Mouse (Mus musculus) forebrain, embryonic 16.5 days (tissue): ENCODE measurements at regions not wholly inside any gene's neighbourhood (a gene's known extent, or its start where the extent isn't known, plus 50 kb on each side); places are given as distances from the start of the nearest gene placed in this dataset.

Source experiments
- ATAC-seq: fragments of 200-750 bp; cut with Nextera tagmentation; 2 replicates; pipeline ENCODE4 v1.8.0; 2017; ENCODE audit warnings: mild to moderate bottlenecking, moderate library complexity
- H3K27ac ChIP-seq: fragments of 300-500 bp; sonication (generic); 2 replicates; pipeline ENCODE4 v1.5.1; 2014; ENCODE audit warnings: low read length, control low read depth
- H3K27me3 ChIP-seq: fragments of 300-500 bp; sonication (generic); replicated peaks from 2 replicates; pipeline ENCODE4 v1.6.1; 2014; ENCODE audit warnings: low read length; ENCODE audit not compliant: control insufficient read depth, insufficient read depth
- H3K36me3 ChIP-seq: fragments of 300-500 bp; sonication (generic); 2 replicates; pipeline ENCODE4 v1.6.1; 2014; ENCODE audit not compliant: control insufficient read depth, insufficient read depth
- H3K4me1 ChIP-seq: fragments of 300-500 bp; sonication (generic); replicated peaks from 2 replicates; pipeline ENCODE4 v1.6.1; 2014; ENCODE audit warnings: low read length; ENCODE audit not compliant: control insufficient read depth, insufficient read depth
- H3K4me2 ChIP-seq: fragments of 300-500 bp; sonication (generic); 2 replicates; pipeline ENCODE4 v1.6.1; 2014; ENCODE audit warnings: mild to moderate bottlenecking, low read length, control low read depth
- H3K4me3 ChIP-seq: fragments of 300-500 bp; sonication (generic); replicated peaks from 2 replicates; pipeline ENCODE4 v1.5.1; 2014; ENCODE audit warnings: mild to moderate bottlenecking, low read length, control low read depth
- H3K9ac ChIP-seq: fragments of 300-500 bp; sonication (generic); replicated peaks from 2 replicates; pipeline ENCODE4 v1.6.1; 2014; ENCODE audit warnings: low read depth, low read length, control low read depth
- H3K9me3 ChIP-seq: fragments of 300-500 bp; sonication (generic); 2 replicates; pipeline ENCODE4 v1.6.1; 2016; ENCODE audit warnings: low read length; ENCODE audit not compliant: control insufficient read depth
- WGBS: fragments of 180-500 bp; shearing (Covaris S2); extraction: QIAGEN DNeasy Blood & Tissue Kit; methylation state at CpG from one replicate; pipeline ENCODE4 v1.1.7; 2014; 5-methylcytosine and 5-hydroxymethylcytosine counted together

- H3K4me2 ChIP-seq = no peak overlapping the region
- no peaks in the 10 kb centered on the region for H3K4me1 ChIP-seq
- no peak for ATAC-seq
- no peaks in the 10 kb centered on the region for H3K27me3 ChIP-seq
- no peaks in the 10 kb centered on the region for H3K36me3 ChIP-seq
- H3K4me3 ChIP-seq = no peak overlapping the region
- no peak overlapping the region for H3K27ac ChIP-seq
- WGBS = 73% methylated on average over 4 of the region's 4 CpGs
- H3K9me3 ChIP-seq = no peaks in the 10 kb centered on the region
- H3K9ac ChIP-seq = no peak overlapping the region
Measured at GRCm38 (mm10) chr7:61308268-61308667, 1038.1 kb upstream of the Ndn start.

DNA sequence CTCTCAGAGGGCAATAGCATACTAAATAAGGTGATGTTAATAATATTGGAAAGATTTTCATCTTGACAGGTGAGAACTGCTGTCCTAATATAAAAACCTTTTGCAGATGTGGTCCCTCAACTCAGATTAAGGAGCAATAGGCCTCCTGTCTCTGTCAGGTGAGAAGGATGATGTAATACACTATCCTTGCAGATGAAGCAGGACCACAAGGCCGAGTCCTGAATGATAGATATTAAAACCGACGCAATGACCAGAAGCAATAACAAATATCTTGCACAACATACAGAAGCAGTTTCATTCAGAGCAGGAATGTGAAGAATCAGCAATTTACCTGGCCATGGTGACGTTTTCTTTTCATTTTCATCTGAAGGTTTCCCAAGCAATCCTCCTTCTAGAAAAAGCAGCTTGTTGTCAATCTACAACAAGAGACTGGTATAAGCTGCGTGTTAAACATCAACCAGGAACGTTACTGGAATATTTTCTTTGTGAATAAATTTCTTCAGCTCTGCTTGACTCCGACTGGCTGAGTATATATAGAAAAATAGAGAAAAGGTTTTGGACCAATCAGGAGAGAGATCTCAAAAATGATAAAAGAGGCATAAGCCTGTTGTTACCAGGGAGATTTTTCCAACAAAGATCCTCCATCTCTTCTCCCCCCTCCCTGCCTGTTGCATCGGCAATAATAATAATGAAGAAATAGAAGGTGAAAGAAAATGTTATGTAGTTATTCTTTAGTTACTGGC is 1035.0 kb upstream of the Ndn start:
- ATAC-seq = no peak
- no peaks in the 10 kb centered on the region for H3K9me3 ChIP-seq
- no peak overlapping the region for H3K4me2 ChIP-seq
- H3K4me1 ChIP-seq = no peaks in the 10 kb centered on the region
- WGBS = 78% methylated on average over 8 of the region's 8 CpGs
- H3K9ac ChIP-seq = no peak overlapping the region
- H3K36me3 ChIP-seq = no peaks in the 10 kb centered on the region
- H3K4me3 ChIP-seq = 0 out of 2 replicates have a peak overlapping the region, but pooled peaks have one; percentile 5
- no peak overlapping the region for H3K27ac ChIP-seq
- H3K27me3 ChIP-seq = no peaks in the 10 kb centered on the region
